Mouse (Mus musculus) myocyte (in vitro differentiated cells): Measurements from ENCODE around the gene Rspo4.

ENCODE experiments used
- MYOG ChIP-seq, 3 experiments: IDR thresholded peaks; one replicate each; pipeline ENCODE4 v1.6.1; 2011; ENCODE audit warnings: control low read depth in 2 of 3, low read depth in 2 of 3, mild to moderate bottlenecking in 2 of 3; ENCODE audit not compliant: insufficient read length in 2 of 3, control insufficient read depth in 1 of 3, insufficient read depth in 1 of 3
- POLR2A ChIP-seq: IDR thresholded peaks from one replicate; pipeline ENCODE4 v1.6.1; 2011; ENCODE audit warnings: low read depth, mild to moderate bottlenecking, control low read depth, moderate library complexity; ENCODE audit not compliant: insufficient read length
- TCF12 ChIP-seq: IDR thresholded peaks from one replicate; pipeline ENCODE4 v1.6.1; 2011; ENCODE audit warnings: mild to moderate bottlenecking, control low read depth; ENCODE audit not compliant: poor library complexity, insufficient read depth, severe bottlenecking

DNA sequence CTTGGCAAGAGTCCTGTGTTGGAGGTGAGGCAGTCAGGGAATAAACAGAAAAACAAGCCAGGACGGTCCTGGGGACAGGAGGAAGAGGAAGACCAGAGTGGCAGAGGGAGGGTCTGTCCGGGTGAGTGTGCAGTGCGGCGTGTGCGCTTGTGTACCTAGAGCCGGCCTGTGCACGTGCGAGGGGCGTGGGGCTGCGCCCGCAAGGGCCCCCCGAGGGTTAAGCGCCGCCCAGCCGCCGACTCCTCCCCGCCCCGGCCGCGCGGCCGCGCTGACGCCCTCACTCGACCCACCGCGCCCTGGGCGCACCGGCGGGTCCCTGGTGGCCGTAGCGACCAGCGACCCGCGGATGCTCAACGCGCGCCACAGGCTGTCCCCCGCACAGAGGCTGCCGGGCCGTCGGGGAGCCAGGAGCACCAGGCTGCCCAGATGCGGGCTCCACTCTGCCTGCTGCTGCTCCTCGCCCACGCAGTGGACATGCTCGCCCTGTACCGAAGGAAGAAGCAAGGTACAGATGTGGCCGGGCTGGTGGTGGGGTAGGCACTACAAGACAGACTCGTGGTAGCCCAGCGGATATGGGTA lies at the start of gene Rspo4:
- TF ChIP-seq POLR2A = no peak
- no peak for TF ChIP-seq TCF12
- no peak for TF ChIP-seq MYOG (IDR thresholded peaks at IDR 0.05; ENCODE audit: control insufficient read depth in 1 of 3, insufficient read depth in 1 of 3, insufficient read length in 2 of 3, low read depth in 2 of 3)
